Mouse (Mus musculus) G1E (cell line): ENCODE measurements around the gene Sema6b.

Experiments
- CTCF ChIP-seq: IDR thresholded peaks from 2 replicates; pipeline ENCODE4 v1.5.1; 2012; ENCODE audit warnings: low read depth, low read length, inconsistent platforms, mixed read lengths
- GATA1 ChIP-seq: IDR thresholded peaks from 2 replicates; pipeline ENCODE4 v1.6.1; 2012; ENCODE audit warnings: borderline replicate concordance, low read length, inconsistent platforms, mixed read lengths
- TAL1 ChIP-seq: conservative IDR thresholded peaks from 2 replicates; pipeline ENCODE4 v1.6.1; 2012; ENCODE audit warnings: low read depth, low read length, inconsistent platforms, mixed read lengths

DNA sequence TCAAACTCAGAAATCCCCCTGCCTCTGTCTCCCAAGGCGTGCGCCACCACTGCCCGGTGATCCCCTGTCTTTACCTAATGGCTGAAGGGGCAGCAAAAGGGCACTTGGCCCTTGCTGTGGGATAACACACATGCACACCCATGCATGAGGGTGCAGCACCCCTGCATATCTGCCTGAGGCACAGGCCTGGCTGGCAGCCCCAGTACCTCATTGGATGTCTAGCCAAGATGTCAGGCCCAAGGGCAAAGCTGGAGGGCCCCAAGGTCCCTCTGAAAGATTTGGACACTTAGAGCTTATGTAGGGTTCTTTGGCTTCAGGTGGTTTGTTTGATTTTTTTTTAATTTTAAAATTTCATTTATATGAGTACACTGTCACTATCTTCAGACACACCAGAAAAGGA is 35.3 kb upstream of the Sema6b start:
- TF ChIP-seq GATA1 (no peak), CTCF (no peak), TAL1 (no peak)
